Mouse (Mus musculus): ENCODE measurements around the gene Pkp3.

GRCm38 (mm10) chr7:141060426-141061242, 17.4 kb upstream of the Pkp3 start, which contains the start of gene B4galnt4:
- TF ChIP-seq GATA1 (IDR thresholded peaks at IDR 0.05; ENCODE audit: low read length): no peak
- TF ChIP-seq TAL1 (IDR thresholded peaks at IDR 0.05; ENCODE audit: low read length): no peak

All from erythroblast, embryonic 14.5 days (primary cell).